8 mouse cellular contexts compared by ENCODE assay signal in genomic region chr19:46962841-46963240, GRCm38 (mm10). TPM values are rescaled to one million over a fixed set of nuclear protein-coding genes. Genes with fewer than 3 reads are reported as not detected.
DNase-seq lines count a peak whose midpoint lies in the region; ATAC-seq and TF ChIP-seq lines count a peak whose summit lies in the region.

No protein-coding gene starts in this region.

- TF ChIP-seq POLR2A in kidney, adult 2 months (IDR thresholded peaks at IDR 0.05; ENCODE audit: low read depth, low read length), result no peak
- no peak for TF ChIP-seq POLR2A in cortical plate, adult 2 months (IDR thresholded peaks at IDR 0.05; ENCODE audit: extremely low read depth, insufficient read depth, low read length)

- no peaks in the 10 kb centered on the region for H3K9me3 ChIP-seq in hindbrain, postnatal 0 days (ENCODE audit: low read length)
- no peaks in the 10 kb centered on the region for H3K9me3 ChIP-seq in midbrain, embryonic 15.5 days

- peak overlapping the region; percentile 88; the same call in 1 of the 2 replicates for H3K9ac ChIP-seq in hindbrain, postnatal 0 days (replicated peaks; ENCODE audit: low read length)
- no peak overlapping the region for H3K9ac ChIP-seq in midbrain, embryonic 15.5 days

- H3K4me2 ChIP-seq in hindbrain, postnatal 0 days (ENCODE audit: low read depth, low read length), result peak overlapping the region; percentile 73
- H3K4me2 ChIP-seq in midbrain, embryonic 15.5 days, result peak overlapping the region; percentile 68

- TF ChIP-seq CTCF in kidney, adult 2 months (conservative IDR thresholded peaks at IDR 0.05; ENCODE audit: insufficient read depth, insufficient read length, low read depth, low read length), result no peak
- no peak for TF ChIP-seq CTCF in cortical plate, adult 2 months (IDR thresholded peaks at IDR 0.05; ENCODE audit: extremely low read depth, insufficient read depth, low read length)
- TF ChIP-seq CTCF in hindbrain, postnatal 0 days (IDR thresholded peaks at IDR 0.05; ENCODE audit: low read depth), result no peak

- H3K4me1 ChIP-seq in kidney, adult 2 months (ENCODE audit: control insufficient read depth, insufficient read depth, low read length), result peaks cover 32% of the 10 kb centered on the region
- peaks cover 5% of the 10 kb centered on the region; the same call in 1 of the 2 replicates for H3K4me1 ChIP-seq in cortical plate, adult 2 months (ENCODE audit: control insufficient read depth, insufficient read depth, low read length)
- peaks cover 15% of the 10 kb centered on the region for H3K4me1 ChIP-seq in hindbrain, postnatal 0 days (ENCODE audit: insufficient read depth, low read length)
- H3K4me1 ChIP-seq in midbrain, embryonic 15.5 days, result peaks cover 27% of the 10 kb centered on the region

- no peak for ATAC-seq in hindbrain, postnatal 0 days
- ATAC-seq in midbrain, embryonic 15.5 days (replicated peaks), result no peak

- no peaks in the 10 kb centered on the region for H3K27me3 ChIP-seq in kidney, adult 2 months (replicated peaks; ENCODE audit: control insufficient read depth, insufficient read depth, low read length)
- H3K27me3 ChIP-seq in hindbrain, postnatal 0 days (ENCODE audit: insufficient read depth, low read length), result no peaks in the 10 kb centered on the region
- H3K27me3 ChIP-seq in midbrain, embryonic 15.5 days (replicated peaks), result no peaks in the 10 kb centered on the region

- DNase-seq in kidney, adult 2 months, result peak; percentile 71
- DNase-seq in kidney, adult 18-20 months, result no peak
- DNase-seq in hindbrain, postnatal 0 days (ENCODE audit: low spot score), result no peak
- DNase-seq in adrenal gland, postnatal 4 days (ENCODE audit: low spot score in 2 of 2), result no peak
- no peak for DNase-seq in adrenal gland, postnatal 36 days
- DNase-seq in gastrocnemius, postnatal 10 days, result no peak

- 12% methylated on average over 7 of the region's 7 CpGs for WGBS in kidney, adult 2 months
- 25% methylated on average over 7 of the region's 7 CpGs for WGBS in hindbrain, postnatal 0 days
- WGBS in midbrain, embryonic 15.5 days, result 28% methylated on average over 7 of the region's 7 CpGs

- H3K36me3 ChIP-seq in kidney, adult 2 months (ENCODE audit: control insufficient read depth, insufficient read depth, low read length), result no peaks in the 10 kb centered on the region
- no peaks in the 10 kb centered on the region for H3K36me3 ChIP-seq in hindbrain, postnatal 0 days (ENCODE audit: insufficient read depth, low read length)
- no peaks in the 10 kb centered on the region for H3K36me3 ChIP-seq in midbrain, embryonic 15.5 days (replicated peaks)

- H3K4me3 ChIP-seq in kidney, adult 2 months (ENCODE audit: insufficient read depth, low read depth, low read length), result no peak overlapping the region
- H3K4me3 ChIP-seq in cortical plate, adult 2 months (ENCODE audit: insufficient read depth, low read length), result peak overlapping the region; percentile 62
- peak overlapping the region; percentile 79 for H3K4me3 ChIP-seq in hindbrain, postnatal 0 days (ENCODE audit: low read length)
- peak overlapping the region; percentile 85 for H3K4me3 ChIP-seq in midbrain, embryonic 15.5 days

- peak overlapping the region; percentile 53 for H3K27ac ChIP-seq in kidney, adult 2 months (ENCODE audit: insufficient read depth, low read depth, low read length)
- no peak overlapping the region for H3K27ac ChIP-seq in cortical plate, adult 2 months (ENCODE audit: insufficient read depth, low read length)
- peak overlapping the region; percentile 100; the same call in 1 of the 2 replicates for H3K27ac ChIP-seq in hindbrain, postnatal 0 days
- no peak overlapping the region for H3K27ac ChIP-seq in midbrain, embryonic 15.5 days

RNA-seq across cellular contexts. Expression of gene Ina, which starts 51.7 kb away (rescaled TPM):
- polyA plus RNA-seq in kidney, adult 2 months (2012; rRNA removed), result 0.11 and 0.31 TPM in 2 replicates
- 124 and 127 TPM in 2 replicates for polyA plus RNA-seq in cortical plate, adult 2 months (2012; rRNA removed)
- 217 and 280 TPM in 2 replicates for total RNA-seq in hindbrain, postnatal 0 days (2014; rRNA removed)
- 294 and 315 TPM in 2 replicates for polyA plus RNA-seq in hindbrain, postnatal 0 days (2015; fragmentation: Nextera tagmentation; extraction: Ambion mirVana)
- polyA plus RNA-seq in midbrain, embryonic 15.5 days (2015; fragmentation: Nextera tagmentation; extraction: Ambion mirVana), result 589 and 592 TPM in 2 replicates
- 10 to 100 TPM; 15.5 to 23.5 TPM for total RNA-seq in adrenal gland, postnatal 4 days (2021)
- total RNA-seq in adrenal gland, postnatal 36 days (2021), result 1 to 10 TPM; 4.0 to 5.9 TPM
- under 1 TPM; 0.38 to 0.40 TPM for total RNA-seq in gastrocnemius, postnatal 10 days (2021)

RNA-seq across cellular contexts. Expression of gene Nt5c2, which starts 52.1 kb away (rescaled TPM):
- 32.2 and 36.3 TPM in 2 replicates for polyA plus RNA-seq in kidney, adult 2 months (2012; rRNA removed)
- polyA plus RNA-seq in cortical plate, adult 2 months (2012; rRNA removed), result 46.7 and 50.3 TPM in 2 replicates
- 43.4 and 44.2 TPM in 2 replicates for total RNA-seq in hindbrain, postnatal 0 days (2014; rRNA removed)
- polyA plus RNA-seq in hindbrain, postnatal 0 days (2015; fragmentation: Nextera tagmentation; extraction: Ambion mirVana), result 79.8 and 80.7 TPM in 2 replicates
- polyA plus RNA-seq in midbrain, embryonic 15.5 days (2015; fragmentation: Nextera tagmentation; extraction: Ambion mirVana), result 87.7 and 90.5 TPM in 2 replicates
- 100 to 1,000 TPM; 106 to 107 TPM for total RNA-seq in adrenal gland, postnatal 4 days (2021)
- total RNA-seq in adrenal gland, postnatal 36 days (2021), result 10 to 100 TPM; 63.2 to 65.2 TPM
- total RNA-seq in gastrocnemius, postnatal 10 days (2021), result 10 to 100 TPM; 33.4 to 34.7 TPM

Comparison
In these comparisons a context has a peak if more than half of its experiments do, and no peak if none do; other contexts are left out.
1. H3K27ac ChIP-seq: peak in kidney, adult 2 months (single experiment) and hindbrain, postnatal 0 days (single experiment); none in cortical plate, adult 2 months (single experiment) and midbrain, embryonic 15.5 days (single experiment).